Mouse (Mus musculus) embryo, embryonic 10.5 days (tissue): Measurements from ENCODE around the gene Clcn3.
A peak's percentile ranks its signal among the peaks of the same experiment; 100 is the strongest.
"Not testable (repeated sequence)": the region's sequence is repeated elsewhere in the genome, so short reads cannot be mapped to it uniquely, and the experiment has no call there.

Experiments used
- DNase-seq: peaks from one replicate; pipeline ENCODE4 v3.0.0-alpha.2; 2015; ENCODE audit warnings: low spot score

Gene Clcn3

GRCm38 (mm10) chr8:60982701-60983687 is at the start of gene Clcn3:
Clcn3 (minus strand) TSS chr8:60983300.
- peak; percentile 98 for DNase-seq

DNA sequence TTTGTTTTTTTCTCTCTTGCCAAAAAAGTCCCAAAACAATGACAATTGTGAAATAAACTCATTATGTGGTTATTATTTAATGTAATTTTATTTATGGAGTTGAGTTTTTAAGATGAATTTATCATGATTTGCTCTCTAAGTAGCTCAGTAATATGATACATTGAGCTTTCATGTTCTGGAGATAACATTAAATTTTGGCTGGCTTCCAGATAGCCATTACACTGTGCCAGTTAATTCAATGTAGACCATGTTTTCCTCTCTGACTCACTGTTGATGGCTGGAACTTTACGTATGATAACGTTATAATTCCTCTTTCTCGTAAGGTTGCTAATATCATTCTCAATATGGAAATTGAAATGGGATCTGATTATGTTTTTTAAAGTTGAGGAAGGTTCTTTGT is 13.4 kb upstream of the Clcn3 start:
- no peak for DNase-seq

- DNase-seq: no peak
Measured at GRCm38 (mm10) chr8:60993639-60993986, 10.5 kb upstream of the Clcn3 start.

GRCm38 (mm10) chr8:60992910-60993638 is 10.0 kb upstream of the Clcn3 start, which contains the start of gene Nek1:
Nek1 (plus strand) TSS chr8:60993195.
- DNase-seq: peak; percentile 97

DNA sequence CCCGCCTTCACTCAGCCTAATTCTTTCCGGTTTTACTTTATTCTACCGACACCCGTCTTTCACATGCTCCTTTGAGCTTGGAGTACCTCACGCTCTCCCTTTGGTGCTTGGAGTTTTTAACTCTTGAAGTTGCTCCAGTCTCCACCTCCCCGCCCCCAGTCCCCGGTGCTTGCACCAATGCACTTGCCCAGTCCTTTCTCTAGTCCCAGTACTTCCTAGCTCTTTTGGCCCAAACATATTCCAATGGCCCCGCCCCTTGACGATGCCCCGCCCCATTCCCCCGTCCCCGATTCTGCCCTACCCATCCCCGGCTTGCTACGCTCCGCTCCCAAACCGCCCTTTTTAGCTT is 9.4 kb upstream of the Clcn3 start:
- DNase-seq: peak; percentile 86

DNA sequence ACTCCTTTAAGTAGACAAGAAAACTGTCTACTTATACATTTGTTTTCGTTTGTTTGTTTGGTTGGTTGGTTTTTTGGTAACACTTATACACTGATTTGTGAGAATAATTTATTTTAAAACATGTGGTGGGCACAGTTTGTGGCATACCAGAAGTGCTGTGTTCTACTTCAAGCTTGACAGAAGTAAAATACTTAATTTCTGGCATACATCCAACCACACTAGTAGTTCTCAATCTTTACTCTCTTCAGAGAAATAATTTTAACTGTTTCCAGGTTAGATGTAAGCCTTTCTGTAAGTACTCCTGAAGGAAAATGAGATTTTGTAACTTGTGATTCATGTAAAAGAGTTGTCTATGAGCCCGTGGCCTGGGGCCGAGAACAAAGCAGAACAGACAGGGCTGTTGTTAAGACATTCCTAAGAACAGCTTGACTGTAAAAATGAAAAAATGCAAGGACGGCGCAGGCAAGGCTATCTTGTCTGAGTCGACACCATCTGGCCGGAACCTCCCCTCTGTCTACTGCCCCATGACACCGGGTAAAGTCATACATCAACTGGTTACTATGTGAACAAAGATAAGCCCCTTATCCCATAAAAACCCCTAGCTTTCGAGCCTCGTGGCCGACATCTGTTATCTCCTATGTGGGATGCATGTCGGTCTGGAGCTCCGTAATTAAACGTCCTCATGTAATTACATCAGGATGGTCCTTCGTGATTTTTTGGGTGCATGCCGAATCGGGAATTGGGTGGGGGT is 1.3 kb upstream of the Clcn3 start:
- DNase-seq: not testable (repeated sequence)

DNA sequence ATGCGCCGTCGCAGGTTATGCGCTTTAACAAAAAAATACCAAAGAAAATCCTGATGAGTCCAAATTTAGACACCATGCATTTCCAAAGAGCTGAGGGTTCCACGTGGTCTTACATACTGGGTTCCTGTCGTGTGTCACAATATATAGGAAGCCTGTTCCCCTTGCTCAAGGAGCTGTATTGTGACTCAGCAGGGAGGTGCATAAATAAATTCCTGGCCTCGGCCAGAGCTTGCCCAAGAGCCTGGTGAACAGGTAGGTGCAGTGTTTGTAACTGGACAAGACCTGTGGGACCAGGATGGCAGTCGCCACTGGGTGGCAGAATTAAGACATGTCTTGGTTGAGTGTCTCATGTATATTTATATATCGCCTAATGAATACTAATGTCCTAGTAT is 584 bp upstream of the Clcn3 start:
- DNase-seq: peak; percentile 64

DNA sequence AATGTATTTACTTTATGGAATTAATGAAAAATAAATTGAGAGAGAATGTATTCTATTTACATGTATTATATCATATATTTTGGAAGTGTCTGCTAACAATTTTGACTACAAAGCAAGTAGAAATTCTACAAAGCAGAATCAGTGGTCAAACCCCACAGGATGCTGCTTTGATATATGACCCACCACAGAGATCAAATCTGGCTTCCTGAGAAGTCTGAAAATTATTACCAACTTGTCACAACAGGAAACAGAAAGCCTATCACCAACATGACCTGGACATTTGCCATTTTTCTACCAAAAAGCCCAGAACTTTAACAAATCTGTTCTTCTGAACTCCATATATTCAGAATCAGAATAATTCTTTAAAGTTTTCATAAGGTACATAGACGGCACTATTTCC is 1.7 kb downstream of the Clcn3 start:
- DNase-seq: no peak

- no peak for DNase-seq
Measured at GRCm38 (mm10) chr8:60978496-60978895, 4.6 kb downstream of the Clcn3 start.

DNA sequence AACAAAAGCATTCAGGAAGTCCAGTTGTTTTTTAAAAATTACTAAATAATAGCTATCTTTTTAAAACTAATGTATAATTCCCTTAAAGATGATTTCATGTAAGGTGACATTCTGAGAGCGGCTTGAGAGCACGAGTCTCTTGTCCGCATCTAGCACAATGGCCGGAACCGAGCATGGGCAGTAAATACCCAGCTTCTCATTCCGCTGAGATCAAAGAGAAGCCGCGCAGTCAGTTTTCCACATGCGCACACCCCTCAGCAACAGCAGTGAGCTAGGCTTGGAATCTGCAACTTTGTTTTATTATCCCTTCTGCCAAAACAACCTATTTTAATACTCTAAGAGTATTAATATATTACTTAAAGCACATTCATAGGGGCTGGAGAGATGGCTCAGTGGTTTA is 6.3 kb downstream of the Clcn3 start:
- no peak for DNase-seq

- no peak for DNase-seq
Measured at GRCm38 (mm10) chr8:60974837-60975236, 8.3 kb downstream of the Clcn3 start.

- no peak for DNase-seq
Measured at GRCm38 (mm10) chr8:60973448-60973847, 9.7 kb downstream of the Clcn3 start.

GRCm38 (mm10) chr8:60971808-60972207 is 11.3 kb downstream of the Clcn3 start:
- no peak for DNase-seq

- no peak for DNase-seq
Measured at GRCm38 (mm10) chr8:60969091-60969490, 14.0 kb downstream of the Clcn3 start.

DNA sequence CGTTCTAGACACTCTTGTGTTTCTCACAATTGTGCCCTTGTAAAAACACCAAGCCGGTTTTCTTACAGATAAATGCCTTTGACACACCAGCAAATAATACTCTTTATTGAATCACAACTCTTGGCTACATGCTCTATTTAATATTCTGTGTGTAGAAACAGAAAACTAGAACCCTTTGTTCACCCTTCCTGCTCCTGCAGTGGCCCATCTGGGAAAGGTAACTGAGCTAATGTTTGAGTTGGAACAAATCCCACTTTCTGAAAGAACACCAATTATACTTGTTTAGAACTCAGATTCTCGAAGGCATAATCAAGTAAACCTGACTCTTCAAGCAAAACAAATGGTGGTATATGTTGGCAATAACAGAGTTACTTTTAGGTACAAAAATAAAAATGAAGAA is 17.4 kb downstream of the Clcn3 start:
- DNase-seq: no peak

DNA sequence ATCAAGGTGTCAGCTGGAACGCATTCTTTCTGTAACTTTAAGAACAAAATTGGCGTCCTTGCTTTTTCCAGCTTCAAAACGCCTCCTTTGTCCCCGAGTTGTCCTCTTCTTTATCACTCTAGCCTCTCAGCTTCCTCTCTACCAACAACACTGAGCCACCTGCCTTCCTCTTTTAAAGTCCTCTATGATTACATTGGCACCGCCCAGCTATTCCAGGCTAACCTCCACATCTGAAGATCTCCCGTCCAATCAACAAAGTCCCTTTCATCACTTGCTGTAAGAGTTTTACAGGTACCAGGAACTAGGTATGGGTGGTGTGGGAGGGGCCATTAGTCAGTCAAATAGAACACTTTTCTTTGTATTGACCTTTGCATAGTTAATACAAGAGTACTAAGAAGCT is 17.8 kb downstream of the Clcn3 start:
- no peak for DNase-seq

DNA sequence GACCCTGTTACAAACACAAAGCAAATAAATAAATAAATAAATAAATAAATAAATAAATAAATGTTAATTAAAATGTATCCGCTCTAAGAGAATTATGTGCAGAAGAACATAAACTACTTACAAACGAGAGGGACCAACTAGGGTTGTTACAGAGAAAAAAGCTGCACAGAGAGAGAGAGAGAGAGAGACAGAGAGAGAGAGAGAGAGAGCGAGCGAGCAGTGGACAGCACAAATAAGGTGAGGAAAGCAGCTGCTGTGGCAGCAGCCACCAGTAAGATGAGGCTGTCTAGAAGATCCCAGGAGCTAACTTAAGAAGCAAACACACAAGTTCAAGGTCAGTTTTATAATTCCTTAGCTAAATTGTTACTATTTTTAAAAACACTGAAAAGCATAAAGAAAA is 18.6 kb downstream of the Clcn3 start:
- no peak for DNase-seq

- DNase-seq: no peak
Measured at GRCm38 (mm10) chr8:60963931-60964330, 19.2 kb downstream of the Clcn3 start.

DNA sequence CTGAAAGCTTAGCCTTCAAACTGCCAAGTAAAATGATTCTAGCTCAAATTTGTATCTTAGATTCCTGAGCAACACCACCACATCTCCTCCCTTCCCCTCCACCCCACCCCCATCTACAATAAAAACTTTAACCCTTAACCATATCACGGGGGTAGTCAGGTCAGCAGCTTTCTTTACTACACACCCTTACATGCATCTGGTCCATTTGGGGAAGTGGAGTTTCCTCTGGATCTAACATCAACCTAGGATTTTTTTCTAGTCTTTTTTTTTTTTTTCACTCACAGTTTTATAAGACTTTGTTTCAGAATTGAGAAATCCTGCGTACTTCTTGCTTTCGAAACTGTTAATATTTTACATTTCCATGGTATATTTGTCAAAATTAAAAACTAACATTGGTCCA is 20.3 kb downstream of the Clcn3 start:
- no peak for DNase-seq

DNA sequence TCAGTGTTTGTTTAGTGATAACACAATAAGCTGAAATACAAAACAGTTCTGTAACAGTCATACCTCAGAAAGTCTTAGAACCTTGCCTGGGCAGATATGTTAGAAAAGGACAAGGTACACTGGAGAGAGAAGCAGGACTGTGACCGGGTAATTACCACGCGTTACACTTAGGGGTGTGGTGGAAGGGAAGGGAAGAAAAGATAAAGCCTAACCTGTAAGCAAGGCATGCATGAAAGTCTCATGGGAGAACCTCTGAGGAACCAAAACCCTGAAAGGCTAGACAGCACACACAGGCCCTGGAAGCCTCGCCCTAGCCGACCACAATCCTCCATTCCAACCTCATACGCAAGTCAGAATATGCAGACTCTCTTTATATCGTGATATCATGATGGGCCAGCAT is 26.3 kb downstream of the Clcn3 start:
- DNase-seq: no peak

DNA sequence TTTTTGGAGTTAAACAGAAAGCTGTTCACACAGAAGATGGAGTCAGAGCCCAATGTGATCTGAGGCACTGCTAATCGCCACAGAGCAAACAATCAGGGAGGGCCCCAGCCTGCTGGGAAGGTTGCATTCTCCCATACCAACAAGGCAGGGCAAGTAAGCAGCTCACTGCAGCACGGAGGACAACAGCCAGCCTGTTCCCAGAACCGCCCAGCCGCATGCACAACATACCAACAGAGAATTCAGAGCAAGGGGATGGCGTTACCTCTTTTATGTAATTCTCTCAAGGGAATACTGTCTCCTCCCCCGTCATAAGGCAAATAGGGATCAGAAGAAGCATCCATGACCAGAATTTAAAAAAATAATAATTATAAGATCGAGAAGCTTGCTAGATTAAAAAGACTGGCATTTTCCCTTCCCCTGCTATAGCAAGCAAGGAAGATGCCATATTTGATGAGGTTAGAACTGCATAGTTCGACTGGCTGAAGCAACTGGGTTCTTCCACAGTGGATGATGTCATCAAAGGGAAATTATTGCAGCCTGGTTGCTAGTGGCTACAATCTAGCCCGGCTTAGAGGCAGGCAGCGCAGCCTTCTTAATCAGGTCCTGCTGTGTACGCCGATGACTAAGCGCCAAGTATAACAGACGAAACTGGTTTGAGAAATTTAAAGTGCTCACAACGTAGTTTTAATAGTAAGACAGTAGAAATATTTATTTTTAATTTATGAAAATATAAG is 28.7 kb downstream of the Clcn3 start:
- peak; percentile 92 for DNase-seq

- no peak for DNase-seq
Measured at GRCm38 (mm10) chr8:60952803-60953202, 30.3 kb downstream of the Clcn3 start.
